Mouse (Mus musculus): ENCODE data around the gene Dgki.
A peak's percentile ranks its signal among the peaks of the same experiment; 100 is the strongest.
"Not testable (repeated sequence)": the region's sequence is repeated elsewhere in the genome, so short reads cannot be mapped to it uniquely, and the experiment has no call there.

The Dgki gene

DNA sequence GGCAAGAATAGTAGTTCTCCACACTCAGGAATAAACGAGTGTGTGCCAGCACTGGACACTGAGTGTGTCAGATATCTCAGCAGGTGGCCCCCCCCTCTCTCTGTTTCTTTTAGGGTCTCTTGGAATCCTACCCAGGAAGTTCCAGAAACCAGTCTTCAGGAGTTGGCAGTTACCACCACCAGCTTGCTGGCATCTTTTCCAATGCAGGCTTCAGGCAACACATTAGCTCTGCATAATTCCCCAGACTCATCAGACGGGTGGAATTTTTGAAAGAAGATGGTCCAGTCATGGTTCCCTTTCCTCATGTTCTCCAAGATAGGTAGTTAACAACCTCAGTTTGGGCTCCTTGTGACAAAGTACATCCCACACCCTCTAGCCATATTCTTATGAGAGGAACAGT lies 149.5 kb downstream of the Dgki start:
- ATAC-seq (ENCODE audit: low TSS enrichment), result peak; percentile 81

DNA sequence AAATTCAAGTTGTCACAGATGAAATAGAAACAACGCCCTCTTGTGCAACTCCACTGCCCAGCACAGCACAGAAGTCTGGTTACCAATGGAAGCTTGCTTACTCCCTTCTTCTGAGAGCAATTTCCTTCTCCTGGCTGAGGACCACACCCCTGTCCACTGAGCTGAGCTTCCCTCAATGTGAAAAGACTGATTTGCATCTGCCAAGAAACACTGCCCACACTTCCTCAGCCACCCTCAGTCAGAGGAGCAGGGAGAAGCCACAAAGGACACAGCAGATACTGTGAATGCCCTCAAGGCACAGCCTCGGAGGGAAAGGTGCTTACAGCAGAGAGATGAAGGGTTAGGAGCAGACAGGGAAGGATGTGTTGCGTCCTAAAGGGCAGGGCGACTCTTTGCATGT lies 149.9 kb downstream of the Dgki start:
- peak; percentile 94 for ATAC-seq (ENCODE audit: low TSS enrichment)

DNA sequence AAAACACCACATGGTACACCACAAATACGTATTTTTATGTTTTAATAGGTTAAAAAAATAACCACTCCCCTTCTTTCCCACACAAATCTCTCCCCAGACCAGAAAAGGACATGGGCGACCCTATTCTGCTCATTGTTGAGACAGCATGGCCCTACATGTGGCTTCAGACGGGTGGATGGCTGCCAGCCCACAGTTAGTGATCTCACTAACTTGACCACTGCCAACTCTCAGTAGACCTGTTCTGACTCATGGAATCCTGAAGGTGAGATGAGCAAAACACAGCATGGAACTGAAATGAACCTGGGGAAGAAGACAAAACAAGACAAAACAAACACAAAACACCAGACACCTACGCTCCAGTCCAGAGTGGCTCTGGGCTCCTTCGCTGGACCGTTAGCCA lies 150.8 kb downstream of the Dgki start:
- ATAC-seq (ENCODE audit: low TSS enrichment), result no peak

DNA sequence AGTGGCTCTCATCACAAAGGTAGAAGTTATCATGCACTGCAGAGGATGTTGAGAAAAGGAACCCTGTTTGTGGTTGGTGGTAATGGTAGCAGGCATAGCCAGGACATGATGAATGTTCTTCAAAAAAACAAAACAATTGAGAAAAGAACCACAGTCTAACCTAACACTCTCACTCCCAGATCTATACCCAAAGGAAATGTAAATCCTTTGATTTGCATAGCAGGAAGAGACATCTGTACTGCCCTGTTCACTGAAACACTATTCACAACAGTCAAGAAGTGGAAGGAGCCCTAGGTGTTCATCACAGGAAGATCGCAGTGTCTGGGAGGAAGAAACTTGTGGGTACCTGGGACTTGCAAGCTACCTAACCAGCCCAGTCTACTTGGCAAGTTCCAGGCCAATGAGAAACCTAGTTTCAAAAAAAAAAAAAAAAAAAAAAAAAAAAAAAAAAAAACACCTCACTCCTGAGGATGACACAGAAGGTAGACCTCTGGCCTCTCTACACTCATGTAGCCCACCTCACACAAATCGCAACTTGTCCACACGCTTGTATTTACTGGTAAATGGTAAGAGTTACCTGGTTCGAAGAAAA lies 152.5 kb downstream of the Dgki start:
- no peak for ATAC-seq (ENCODE audit: low TSS enrichment)

DNA sequence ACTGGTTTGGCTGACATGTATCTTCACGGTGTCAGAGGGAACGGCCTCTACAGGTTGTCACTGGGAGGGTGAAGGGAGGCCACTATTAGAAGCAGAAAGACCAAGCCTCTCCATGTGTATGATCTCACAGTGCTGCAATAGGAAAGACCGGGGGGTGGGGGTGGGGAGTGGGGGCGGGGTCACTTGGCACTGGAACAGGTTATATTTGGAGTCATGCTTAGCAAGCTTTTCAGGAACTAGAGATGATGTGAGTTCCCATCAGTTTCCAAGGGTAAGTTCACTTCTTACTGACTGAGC lies 156.2 kb downstream of the Dgki start:
- no peak; the same call in 1 of the 2 replicates for ATAC-seq (ENCODE audit: low TSS enrichment)

DNA sequence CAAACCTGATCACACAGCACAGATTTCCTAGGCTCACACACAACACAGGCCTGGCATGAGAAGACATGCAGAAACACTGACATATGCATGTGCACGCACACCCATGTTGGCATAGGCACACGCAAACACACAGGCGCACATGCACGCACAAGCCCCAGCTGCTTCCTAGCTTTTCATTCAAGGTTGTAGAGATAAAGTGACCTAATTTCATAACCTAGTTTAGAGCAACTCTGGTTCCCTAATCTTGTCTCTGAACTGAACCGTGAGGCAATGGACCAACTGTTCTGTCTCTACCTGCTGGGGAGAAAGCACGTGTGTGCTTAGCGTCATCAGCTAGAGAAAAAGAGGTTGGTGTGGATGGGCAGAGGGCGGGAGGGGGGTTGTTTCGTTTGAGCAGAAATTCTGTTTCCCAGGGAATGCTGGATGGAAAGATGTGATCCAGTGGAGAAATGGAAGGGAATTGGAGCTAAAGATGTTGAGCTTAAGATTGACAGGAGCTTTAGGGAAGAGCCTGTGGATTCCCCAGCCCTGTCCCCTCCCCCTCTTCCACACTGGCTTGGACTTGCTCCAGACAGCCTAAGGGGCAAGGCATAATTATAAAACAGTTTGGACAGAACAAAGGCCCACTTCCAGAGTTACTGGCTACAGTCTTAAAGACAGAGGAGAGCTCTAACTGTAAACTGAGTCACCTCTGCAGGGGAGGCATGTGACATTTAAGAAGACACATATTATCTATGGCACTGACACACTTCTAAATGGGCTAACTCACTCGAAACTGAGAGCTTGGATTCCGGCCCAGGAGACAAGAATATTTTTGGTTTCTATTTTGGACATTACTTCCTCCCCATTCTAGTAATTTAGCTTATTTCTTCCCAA lies 156.8 kb downstream of the Dgki start:
- peak; percentile 79 for ATAC-seq (ENCODE audit: low TSS enrichment)

DNA sequence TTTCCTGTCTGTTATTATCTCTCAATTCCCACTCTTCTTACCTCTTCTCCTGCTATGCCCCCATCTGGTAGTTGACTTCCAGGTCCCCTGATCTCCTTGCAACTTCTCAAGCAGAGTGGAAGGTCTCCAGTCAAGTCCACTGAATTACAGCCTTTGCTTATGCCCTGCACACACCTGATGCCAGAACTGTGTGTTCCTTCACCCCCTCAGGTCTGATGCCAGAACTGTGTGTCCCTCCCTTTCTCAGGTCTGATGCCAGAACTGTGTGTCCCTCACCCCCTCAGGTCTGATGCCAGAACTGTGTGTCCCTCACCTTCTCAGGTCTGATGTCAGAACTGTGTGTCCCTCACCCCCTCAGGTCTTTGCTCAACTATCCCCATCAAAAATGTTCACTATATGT lies 161.2 kb downstream of the Dgki start:
- no peak for ATAC-seq (ENCODE audit: low TSS enrichment)

DNA sequence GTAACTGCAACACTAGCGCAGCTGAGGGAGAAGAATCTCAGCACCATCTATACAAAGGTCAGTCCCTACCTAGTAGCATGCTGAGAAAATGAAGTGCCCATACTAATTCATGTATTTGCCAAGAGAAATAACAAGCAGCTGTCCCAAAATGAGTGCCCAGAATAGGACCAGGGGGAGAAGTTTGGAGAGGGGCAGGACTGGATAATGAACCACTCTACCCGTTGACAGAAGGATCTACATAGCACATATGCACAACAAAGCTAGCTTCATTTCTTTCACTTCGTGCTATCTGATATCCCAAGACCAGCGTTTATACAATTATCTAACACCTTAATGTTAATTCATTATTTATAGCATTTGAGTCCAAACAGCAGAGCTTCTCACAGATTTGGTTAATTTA lies 168.7 kb downstream of the Dgki start:
- ATAC-seq (ENCODE audit: low TSS enrichment), result no peak

DNA sequence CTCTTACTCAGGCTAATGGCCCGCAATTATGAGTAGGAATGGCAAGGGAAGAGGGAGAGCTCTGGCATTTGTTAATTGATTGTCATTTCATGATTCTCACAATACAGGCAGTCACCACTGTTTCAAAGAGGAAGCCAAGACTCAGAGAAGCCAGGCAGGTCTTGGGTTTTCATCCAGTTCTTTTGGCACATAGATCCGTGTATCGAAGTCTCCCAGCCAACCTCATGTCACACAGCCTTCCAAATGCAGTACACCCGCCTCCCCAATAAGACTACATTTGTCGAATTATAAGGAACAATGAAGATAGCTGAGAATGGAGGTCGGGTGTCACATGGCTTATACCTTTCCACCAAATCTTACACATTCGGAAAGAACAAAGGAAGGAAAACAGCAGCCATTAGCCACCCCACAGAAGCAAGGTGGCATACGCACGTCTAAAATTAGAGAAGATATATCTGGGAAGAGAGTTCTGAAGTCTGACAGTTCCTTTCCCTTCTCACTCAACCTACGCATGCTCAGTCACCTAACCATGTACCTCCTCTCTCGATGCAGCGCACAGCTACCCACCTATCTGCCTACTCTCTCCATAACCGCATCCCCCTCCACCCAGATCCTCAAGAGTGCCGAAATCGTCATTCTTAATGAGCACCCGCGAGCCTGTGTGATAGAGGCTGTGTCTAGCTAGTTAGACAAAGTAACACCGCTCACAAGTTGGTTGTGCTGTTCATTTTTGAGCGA lies 179.4 kb downstream of the Dgki start:
- ATAC-seq (ENCODE audit: low TSS enrichment), result peak; percentile 95

DNA sequence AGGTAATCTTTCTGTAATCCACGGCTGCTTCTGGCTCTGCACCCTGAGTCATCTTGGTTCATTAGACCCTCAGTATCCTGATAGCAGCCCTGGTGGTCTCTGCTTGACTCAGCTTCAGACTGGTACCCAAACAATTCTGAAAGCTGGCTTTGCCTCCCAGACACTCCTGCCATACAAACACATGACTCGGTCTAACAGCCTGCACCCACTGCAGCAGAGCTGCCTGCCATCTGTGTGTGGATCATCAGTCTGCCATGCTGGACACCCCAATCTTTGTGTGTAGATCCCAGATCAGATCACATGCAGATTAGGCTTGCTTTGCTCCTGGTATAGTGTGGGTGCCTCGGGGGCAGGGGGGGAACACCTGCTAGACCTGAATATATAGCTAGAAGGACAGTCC lies 180.8 kb downstream of the Dgki start:
- ATAC-seq (ENCODE audit: low TSS enrichment), result no peak

DNA sequence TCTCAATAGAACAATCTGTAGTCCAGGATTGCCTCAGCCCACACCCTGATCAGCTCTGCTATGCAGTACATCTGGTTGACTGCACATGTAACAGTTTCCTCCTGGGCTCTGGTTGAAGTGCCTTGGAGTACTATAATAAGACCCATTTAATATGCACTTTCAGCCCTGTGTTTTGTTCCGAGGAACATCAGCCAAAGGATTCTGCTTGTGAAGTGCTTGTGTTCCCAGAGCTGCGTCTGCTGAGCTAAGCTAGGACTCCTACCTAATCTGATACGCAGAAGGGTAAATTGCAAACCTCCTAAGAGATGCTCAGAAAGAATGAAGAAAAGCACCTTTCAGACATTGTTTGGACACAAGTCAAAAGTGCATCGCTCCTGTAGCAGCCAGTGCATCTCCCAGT lies 186.9 kb downstream of the Dgki start:
- peak; percentile 81 for ATAC-seq (ENCODE audit: low TSS enrichment)

DNA sequence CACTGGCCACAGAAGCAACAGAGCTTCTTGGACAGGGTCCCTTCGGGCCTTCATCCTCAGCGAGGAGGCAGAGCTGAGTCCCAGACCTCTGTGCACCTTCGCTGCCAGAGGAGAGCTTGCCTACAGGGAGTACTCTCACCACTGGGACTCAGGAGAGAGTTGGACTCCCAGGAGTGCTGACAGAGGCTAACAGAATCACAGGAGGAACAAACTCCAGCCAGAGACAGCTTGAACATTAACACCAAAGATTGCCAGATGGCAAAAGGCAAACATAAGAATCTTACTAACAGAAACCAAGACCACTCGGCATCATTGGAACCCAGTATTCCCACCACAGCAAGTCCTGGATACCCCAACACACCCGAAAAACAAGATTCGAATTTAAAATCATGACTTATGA lies 193.7 kb downstream of the Dgki start:
- not testable (repeated sequence) for ATAC-seq (ENCODE audit: low TSS enrichment)

DNA sequence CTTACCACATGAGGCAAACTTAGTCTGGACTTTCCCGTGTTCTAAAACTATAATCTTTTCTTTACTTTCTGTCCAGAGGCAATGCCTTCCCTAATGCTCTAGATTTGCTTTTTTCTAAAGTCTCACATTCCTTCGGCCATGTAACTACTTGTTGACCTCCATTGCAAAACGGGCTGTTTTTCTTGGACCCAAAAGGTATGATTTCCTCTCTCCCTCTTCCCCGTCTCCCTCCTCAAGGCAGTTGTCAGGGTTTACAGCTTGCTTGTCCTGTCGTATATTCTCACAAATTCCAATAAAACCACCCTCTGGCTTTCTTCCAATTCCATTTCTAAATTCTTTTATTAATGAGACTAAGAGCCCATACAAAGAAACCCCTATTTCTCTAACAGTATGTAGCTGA lies 199.6 kb downstream of the Dgki start:
- no peak for ATAC-seq (ENCODE audit: low TSS enrichment)

DNA sequence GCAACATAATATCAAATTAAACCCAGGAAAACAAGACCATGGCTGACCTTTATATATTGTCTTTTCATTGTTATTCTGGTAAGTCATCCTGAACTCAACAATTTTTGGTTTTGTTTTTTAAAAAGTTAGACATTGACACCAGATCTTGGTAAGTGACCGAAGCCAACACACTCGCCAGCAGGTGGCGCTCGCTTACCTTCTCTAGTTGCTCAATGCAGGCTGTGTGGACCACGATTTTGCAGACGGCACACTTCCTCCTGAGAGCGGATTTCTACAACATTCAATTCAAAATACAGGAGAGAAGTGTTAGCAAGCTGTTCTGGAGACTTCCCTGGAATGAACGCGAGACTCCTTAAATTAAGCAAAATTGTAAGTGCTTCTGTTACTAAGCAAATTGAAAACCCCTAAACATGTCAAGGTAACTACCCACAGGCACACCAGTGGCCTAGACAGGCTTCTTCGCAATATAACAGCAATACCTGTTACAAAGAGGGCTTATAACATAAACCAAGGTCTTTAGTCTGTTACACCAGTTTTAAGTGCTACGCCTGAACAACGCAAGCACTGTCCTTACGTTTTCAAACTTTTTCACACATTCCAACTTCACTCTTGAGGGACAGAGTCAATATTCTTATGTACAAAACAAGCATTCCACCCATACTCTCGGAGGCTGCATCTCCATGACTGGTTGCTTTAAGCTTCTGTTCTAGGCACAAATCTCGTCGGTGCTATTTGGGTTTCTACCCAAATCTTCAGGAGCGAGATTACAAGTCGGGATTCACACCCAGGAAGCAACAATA lies 202.4 kb downstream of the Dgki start:
- peak; percentile 75 for ATAC-seq (ENCODE audit: low TSS enrichment)

DNA sequence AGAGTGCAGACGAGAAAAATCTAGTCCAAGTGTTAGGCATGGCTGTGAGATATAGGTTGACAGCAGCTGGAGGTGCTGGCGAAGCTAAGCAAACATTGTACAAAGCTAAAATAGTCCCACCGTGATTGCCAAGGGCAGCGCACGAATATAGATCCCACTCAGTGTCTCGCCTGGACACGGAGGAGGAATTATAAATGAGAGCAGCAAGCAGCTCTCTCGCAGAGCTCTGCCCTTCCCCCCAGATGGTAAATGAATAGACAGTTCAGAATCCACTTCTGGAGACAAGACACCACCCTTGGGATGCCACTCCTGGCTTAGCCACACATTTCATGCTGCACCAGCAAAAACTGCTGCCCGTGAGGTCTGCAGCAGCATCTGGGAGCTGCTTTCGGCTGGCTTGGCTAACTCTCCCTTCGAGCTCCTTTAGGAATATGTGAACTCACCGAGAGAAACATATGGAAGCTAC lies 203.1 kb downstream of the Dgki start:
- peak; percentile 82 for ATAC-seq (ENCODE audit: low TSS enrichment)

DNA sequence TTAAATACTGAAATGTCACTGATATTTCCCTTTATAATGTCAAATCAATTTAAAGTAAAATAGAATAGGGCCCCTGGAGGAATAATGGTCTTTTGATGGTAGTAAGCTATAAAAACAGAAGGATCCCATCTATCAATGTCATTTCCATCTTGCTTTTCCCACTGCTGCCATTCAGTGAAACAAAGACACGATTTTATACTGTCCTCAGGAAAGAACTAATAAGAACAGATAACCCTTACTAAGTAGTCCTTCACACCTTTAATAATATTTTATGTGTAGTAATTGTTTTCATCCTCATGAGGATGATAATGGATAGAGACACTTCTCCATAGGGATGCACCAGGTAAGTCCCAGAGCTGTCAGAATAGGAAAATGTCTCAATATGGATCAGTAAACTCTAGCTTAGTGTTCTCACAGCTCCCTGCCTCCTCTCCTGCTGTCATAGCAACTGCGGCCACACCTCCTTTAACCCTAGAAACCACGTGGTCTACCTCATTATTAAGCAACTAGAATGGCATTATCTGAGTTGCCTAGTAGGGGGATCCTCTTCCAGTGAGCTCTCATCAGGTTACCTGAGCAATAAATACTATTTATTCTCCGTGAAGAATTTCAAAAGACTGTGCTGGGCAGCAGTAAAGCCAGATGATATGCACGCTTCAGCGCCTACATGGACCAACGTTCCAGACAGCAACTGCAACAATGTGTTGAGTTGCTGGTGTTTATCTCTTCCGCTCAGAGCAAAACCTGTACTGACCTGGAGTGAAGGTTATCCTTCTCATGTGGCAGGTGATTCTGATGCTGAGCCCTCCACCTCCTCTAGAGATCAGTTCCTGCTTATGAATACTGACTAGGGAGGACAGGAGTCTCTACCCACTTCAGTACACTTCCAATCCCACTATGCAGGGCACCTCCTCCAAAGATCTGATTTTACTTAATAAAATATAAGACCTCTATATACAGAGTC lies 210.6 kb downstream of the Dgki start:
- ATAC-seq (ENCODE audit: low TSS enrichment), result no peak

DNA sequence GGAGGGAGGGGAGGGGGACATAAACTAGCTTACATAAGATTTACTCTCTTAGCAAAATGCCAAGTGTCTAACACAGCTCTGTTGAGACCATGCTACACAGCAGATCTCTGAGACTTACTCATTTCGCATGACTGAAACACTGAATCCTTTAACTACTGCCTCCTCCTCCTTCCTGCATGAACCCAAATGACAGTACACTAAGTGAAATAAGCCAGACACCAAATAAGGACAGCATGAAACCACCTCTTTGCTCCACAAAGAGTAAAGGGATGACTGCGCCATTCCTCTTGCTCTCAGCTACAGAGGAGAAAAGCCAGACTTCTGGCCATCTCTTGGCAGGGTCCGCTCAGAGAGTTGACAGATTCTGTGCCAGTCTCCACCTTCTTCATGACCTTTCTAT lies 217.0 kb downstream of the Dgki start:
- ATAC-seq (ENCODE audit: low TSS enrichment), result peak; percentile 66; the same call in 1 of the 2 replicates

DNA sequence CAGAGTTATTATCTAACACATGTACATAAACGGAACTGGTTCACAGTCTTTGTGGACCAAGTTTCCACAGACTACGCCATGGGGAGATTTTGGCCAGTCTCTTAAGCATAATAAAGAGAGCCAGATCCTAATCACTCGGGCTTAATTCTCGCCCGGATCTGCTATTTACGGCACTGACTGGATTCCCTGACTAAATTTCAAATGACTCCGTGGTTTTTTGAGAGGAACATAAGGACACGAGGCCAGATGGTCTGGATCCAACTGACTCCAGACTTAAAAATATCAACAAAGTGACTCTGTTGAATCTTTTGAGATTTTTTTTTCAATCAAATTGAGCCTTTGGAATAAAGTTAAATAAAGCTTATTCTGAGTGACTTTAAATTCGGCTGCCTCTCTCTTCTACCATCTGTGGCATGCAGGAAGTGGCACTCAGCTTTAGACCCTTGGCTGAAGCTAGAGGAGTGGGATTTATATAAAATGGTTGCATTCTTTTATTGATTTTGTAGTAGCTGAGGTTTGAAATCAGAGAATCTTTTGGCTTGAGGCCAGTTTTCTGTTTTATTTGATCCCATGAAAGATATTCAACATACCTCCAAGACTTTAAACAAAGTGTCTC lies 227.5 kb downstream of the Dgki start:
- ATAC-seq (ENCODE audit: low TSS enrichment), result peak; percentile 38; the same call in 1 of the 2 replicates

DNA sequence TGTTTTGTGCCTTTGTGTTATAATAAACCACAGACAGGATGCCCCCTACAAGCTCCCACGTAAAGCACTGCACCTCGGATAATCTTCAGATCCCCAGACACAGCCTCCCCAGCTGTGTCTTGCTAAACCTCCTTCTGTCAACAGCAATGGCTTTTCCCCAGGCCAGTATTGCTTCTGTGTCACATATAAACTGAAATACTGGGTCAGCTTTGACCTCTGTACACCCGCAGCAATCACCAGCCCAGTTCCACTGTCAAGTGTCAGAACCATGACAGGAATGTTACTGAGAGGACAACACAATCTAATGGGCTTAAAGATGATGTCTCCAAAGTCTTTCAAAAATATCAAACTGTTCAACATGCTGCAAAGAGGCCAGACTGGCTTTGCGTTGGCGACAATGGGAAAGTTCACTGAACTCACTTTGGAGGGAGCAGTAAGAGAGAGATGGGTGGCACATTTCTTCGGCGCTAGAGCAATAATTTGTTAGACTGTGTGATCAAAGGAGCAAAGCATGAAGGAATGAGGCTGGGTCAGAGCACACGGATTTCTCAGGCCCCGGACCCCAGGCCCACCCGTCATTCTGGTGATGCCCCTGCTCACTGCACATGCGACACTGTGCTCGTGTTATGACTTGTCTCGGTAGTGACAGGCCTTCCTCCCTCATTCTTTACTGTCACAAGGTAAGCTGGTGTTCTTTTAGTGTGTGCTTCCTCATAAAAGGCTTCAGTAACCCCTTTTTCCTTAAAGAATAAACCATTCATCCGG lies 230.0 kb downstream of the Dgki start:
- ATAC-seq (ENCODE audit: low TSS enrichment), result no peak

DNA sequence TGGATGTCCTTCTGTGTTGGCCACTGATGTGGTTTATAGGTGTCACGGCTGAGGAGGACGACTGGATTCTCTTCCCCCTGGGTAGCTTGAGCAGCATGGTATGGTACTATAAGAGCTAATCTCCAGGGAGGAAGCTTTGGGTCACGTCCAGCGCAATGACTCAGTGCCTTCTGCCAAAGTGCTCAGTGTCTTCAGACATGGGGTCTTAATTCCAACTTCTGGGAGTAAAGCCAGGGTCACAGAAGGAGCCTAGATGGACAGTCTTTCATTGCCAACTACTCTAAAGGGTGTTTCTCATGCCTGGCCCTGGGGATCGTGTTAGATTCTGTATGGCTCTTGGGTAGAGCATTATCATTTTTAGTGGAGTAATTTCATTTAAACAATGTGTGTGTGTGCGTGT lies 231.2 kb downstream of the Dgki start:
- no peak for ATAC-seq (ENCODE audit: low TSS enrichment)

All from frontal cortex, adult (tissue).